In genomic region chr2:18884277-18884676, GRCm38 (mm10) we compare ENCODE assay signal across 16 mouse cellular contexts.
DNase-seq lines count a peak whose midpoint lies in the region; ATAC-seq and TF ChIP-seq lines count a peak whose summit lies in the region.
"Had no signal": no experiment of that assay in that cellular context is flagged by ENCODE, and none has a peak within 500 bp of the region (broad histone marks: within the 10 kb centered on the region; RNA-seq: fewer than 3 reads in every experiment).

No protein-coding gene starts in this region.

- TF ChIP-seq EP300 in CH12.LX (IDR thresholded peaks at IDR 0.05; ENCODE audit: low read length), result no peak

- 90% methylated on average over 3 of the region's 3 CpGs for WGBS in kidney, adult 2 months
- WGBS in kidney, embryonic 14.5 days, result 84% methylated on average over 3 of the region's 3 CpGs

- DNase-seq in kidney, adult 2 months, result peak; percentile 7
- DNase-seq in A20 (ENCODE audit: low read depth, low spot score) (peak; percentile 20), CH12.LX (ENCODE audit: extremely low read depth) (peak; percentile 24)
- DNase-seq in induced T-regulatory cell, adult 2 months (ENCODE audit: low read depth), result peak; percentile 54
- DNase-seq in heart, postnatal 25 days (ENCODE audit: low spot score), result no peak
- DNase-seq: cerebellum, adult 2 months; kidney, adult 9 months; lung, embryonic 14.5 days had no signal

- no peak for TF ChIP-seq CTCF in kidney, adult 2 months (conservative IDR thresholded peaks at IDR 0.05; ENCODE audit: insufficient read depth, insufficient read length, low read depth, low read length)
- TF ChIP-seq CTCF in CH12.LX (conservative IDR thresholded peaks at IDR 0.05 in 1 of 2, IDR thresholded peaks at IDR 0.05 in 1 of 2; ENCODE audit: low read depth in 2 of 2, low read length in 2 of 2), result peak; percentile 40 to 61; a peak in 3 of 4 replicates

- TF ChIP-seq RAD21 in CH12.LX (IDR thresholded peaks at IDR 0.05; ENCODE audit: low read depth, low read length), result peak; percentile 12

- H3K4me2 ChIP-seq in kidney, embryonic 14.5 days (replicated peaks; ENCODE audit: low read depth, low read length), result no peak overlapping the region
- no peak overlapping the region for H3K4me2 ChIP-seq in CH12.LX (ENCODE audit: insufficient read depth, low read depth, poor library complexity, severe bottlenecking)
- H3K4me2 ChIP-seq: embryonic facial prominence, embryonic 15.5 days; forebrain, embryonic 13.5 days; heart, embryonic 11.5 days; hindbrain, embryonic 12.5 days; limb, embryonic 12.5 days; lung, embryonic 14.5 days had no signal

- H3K9ac ChIP-seq in kidney, embryonic 14.5 days (ENCODE audit: low read depth, low read length), result no peak overlapping the region
- H3K9ac ChIP-seq in CH12.LX (ENCODE audit: insufficient read depth, low read depth), result no peak overlapping the region
- H3K9ac ChIP-seq: embryonic facial prominence, embryonic 15.5 days; forebrain, embryonic 13.5 days; hindbrain, embryonic 12.5 days; limb, embryonic 12.5 days; lung, embryonic 14.5 days had no signal

- no peak for ATAC-seq in kidney, embryonic 14.5 days (ENCODE audit: low FRiP score, low TSS enrichment)
- no peak for ATAC-seq in granulocyte monocyte progenitor cell, adult 5-6 weeks (replicated peaks; ENCODE audit: poor library complexity, severe bottlenecking)
- ATAC-seq: forebrain, embryonic 13.5 days had no signal

- dilution Hi-C loops in CH12.LX (cut with MboI; ENCODE audit: extremely low pct_ligation_motif_present, extremely low pct_unique_long_range_greater_than_20kb, low sequenced_read_pairs), result no loop called here

- TF ChIP-seq POLR2A in kidney, adult 2 months (IDR thresholded peaks at IDR 0.05; ENCODE audit: low read depth, low read length), result no peak
- no peak for TF ChIP-seq POLR2A in CH12.LX (IDR thresholded peaks at IDR 0.05; ENCODE audit: low read depth, low read length)

- in situ Hi-C loops in CH12.LX (cut with MboI; ENCODE audit: low pct_ligation_motif_present, low pct_unique_long_range_greater_than_20kb, low sequenced_read_pairs), result no loop called here

- no peaks in the 10 kb centered on the region for H3K4me1 ChIP-seq in kidney, adult 2 months (ENCODE audit: control insufficient read depth, insufficient read depth, low read length)
- no peaks in the 10 kb centered on the region for H3K4me1 ChIP-seq in kidney, embryonic 14.5 days (ENCODE audit: control insufficient read depth, insufficient read depth, low read length)
- peaks cover 0 to under 1% of the 10 kb centered on the region in 2 experiments; a peak in 1 of 4 replicates for H3K4me1 ChIP-seq in CH12.LX (ENCODE audit: control insufficient read depth in 1 of 2, insufficient read depth in 2 of 2)
- H3K4me1 ChIP-seq: embryonic facial prominence, embryonic 15.5 days; forebrain, embryonic 13.5 days; hindbrain, embryonic 12.5 days; limb, embryonic 12.5 days had no signal

- intact Hi-C loops in heart, postnatal 25 days (cut with DNase I), result no loop called here

- no peaks in the 10 kb centered on the region for H3K9me3 ChIP-seq in kidney, embryonic 14.5 days (ENCODE audit: control insufficient read depth, low read length)
- no peaks in the 10 kb centered on the region for H3K9me3 ChIP-seq in CH12.LX (replicated peaks; ENCODE audit: low read length)
- H3K9me3 ChIP-seq: embryonic facial prominence, embryonic 15.5 days; forebrain, embryonic 13.5 days; G1E; hindbrain, embryonic 12.5 days; limb, embryonic 12.5 days had no signal

- H3K36me3 ChIP-seq in kidney, adult 2 months (ENCODE audit: control insufficient read depth, insufficient read depth, low read length), result no peaks in the 10 kb centered on the region
- H3K36me3 ChIP-seq in kidney, embryonic 14.5 days (ENCODE audit: control insufficient read depth, insufficient read depth, low read length), result no peaks in the 10 kb centered on the region
- H3K36me3 ChIP-seq in CH12.LX (replicated peaks in 1 of 2; ENCODE audit: control insufficient read depth in 1 of 2, insufficient read depth in 1 of 2, low read length in 1 of 2), result peaks cover 0 to 39% of the 10 kb centered on the region in 2 experiments
- H3K36me3 ChIP-seq: embryonic facial prominence, embryonic 15.5 days; hindbrain, embryonic 12.5 days; limb, embryonic 12.5 days had no signal

- H3K79me2 ChIP-seq in CH12.LX (replicated peaks; ENCODE audit: control insufficient read depth, extremely low read depth, insufficient read depth, poor library complexity, severe bottlenecking), result no peaks in the 10 kb centered on the region

- H3K4me3 ChIP-seq in kidney, adult 2 months (ENCODE audit: insufficient read depth, low read depth, low read length), result no peak overlapping the region
- no peak overlapping the region for H3K4me3 ChIP-seq in kidney, embryonic 14.5 days (ENCODE audit: low read length)
- no peak overlapping the region for H3K4me3 ChIP-seq in CH12.LX (replicated peaks in 1 of 3; ENCODE audit: low read depth in 2 of 3, low read length in 2 of 3, poor library complexity in 1 of 3)
- H3K4me3 ChIP-seq: embryonic facial prominence, embryonic 15.5 days; forebrain, embryonic 13.5 days; hindbrain, embryonic 12.5 days; limb, embryonic 12.5 days had no signal

- no peaks in the 10 kb centered on the region for H3K27me3 ChIP-seq in kidney, adult 2 months (replicated peaks; ENCODE audit: control insufficient read depth, insufficient read depth, low read length)
- no peaks in the 10 kb centered on the region for H3K27me3 ChIP-seq in kidney, embryonic 14.5 days (ENCODE audit: control insufficient read depth, insufficient read depth, low read length)
- no peaks in the 10 kb centered on the region for H3K27me3 ChIP-seq in CH12.LX (replicated peaks)
- H3K27me3 ChIP-seq: embryonic facial prominence, embryonic 15.5 days; forebrain, embryonic 13.5 days; hindbrain, embryonic 12.5 days; limb, embryonic 12.5 days had no signal

- no peak overlapping the region for H3K27ac ChIP-seq in kidney, adult 2 months (ENCODE audit: insufficient read depth, low read depth, low read length)
- no peak overlapping the region for H3K27ac ChIP-seq in kidney, embryonic 14.5 days (ENCODE audit: low read depth, low read length)
- no peak overlapping the region for H3K27ac ChIP-seq in CH12.LX (ENCODE audit: insufficient read depth, low read depth)
- H3K27ac ChIP-seq: embryonic facial prominence, embryonic 15.5 days; forebrain, embryonic 13.5 days; hindbrain, embryonic 12.5 days; limb, embryonic 12.5 days had no signal

TF ChIP-seq in CH12.LX, 34 proteins besides CTCF, POLR2A, EP300 and RAD21:
- TF ChIP-seq SMC3 (IDR thresholded peaks at IDR 0.05; ENCODE audit: low read depth, low read length), result peak; percentile 44
- no peak for TF ChIP-seq MAX (IDR thresholded peaks at IDR 0.05; ENCODE audit: low read length)
